Mouse (Mus musculus): ENCODE measurements around the gene Gtf3c2.

GRCm38 (mm10) chr5:31196207-31196606 lies 16.3 kb upstream of the Gtf3c2 start:
- TF ChIP-seq CTCF (IDR thresholded peaks at IDR 0.05; ENCODE audit: low read depth, low read length), result no peak
- no peak for TF ChIP-seq POLR2A (IDR thresholded peaks at IDR 0.05; ENCODE audit: borderline replicate concordance, low read depth, low read length)

All from bone marrow macrophage, adult 2 months (primary cell).